Mouse (Mus musculus): ENCODE data around the gene Rnf208.

The Rnf208 gene

GRCm38 (mm10) chr2:25290101-25290815 lies 48.2 kb downstream of the Rnf208 start:
- Histone ChIP-seq H3K36me3 (ENCODE audit: control insufficient read depth, insufficient read depth, low read length, poor library complexity, severe bottlenecking) (peaks cover 2% of the 10 kb centered on the region; the same call in 1 of the 2 replicates), H3K27me3 (ENCODE audit: control insufficient read depth, insufficient read depth, low read length, poor library complexity, severe bottlenecking) (no peaks in the 10 kb centered on the region)
- DNase-seq (ENCODE audit: low read depth, low spot score): no peak

- DNase-seq (ENCODE audit: low read depth, low spot score): no peak
- Histone ChIP-seq H3K36me3 (ENCODE audit: control insufficient read depth, insufficient read depth, low read length, poor library complexity, severe bottlenecking) (no peaks in the 10 kb centered on the region; the same call in 1 of the 2 replicates), H3K27me3 (ENCODE audit: control insufficient read depth, insufficient read depth, low read length, poor library complexity, severe bottlenecking) (no peaks in the 10 kb centered on the region)
Measured at GRCm38 (mm10) chr2:25290816-25291130, 48.7 kb downstream of the Rnf208 start.

GRCm38 (mm10) chr2:25291184-25292053 lies 49.4 kb downstream of the Rnf208 start:
- DNase-seq (ENCODE audit: low read depth, low spot score): no peak
- H3K27me3 ChIP-seq (ENCODE audit: control insufficient read depth, insufficient read depth, low read length, poor library complexity, severe bottlenecking): no peaks in the 10 kb centered on the region
- H3K36me3 ChIP-seq (ENCODE audit: control insufficient read depth, insufficient read depth, low read length, poor library complexity, severe bottlenecking): no peaks in the 10 kb centered on the region

DNA sequence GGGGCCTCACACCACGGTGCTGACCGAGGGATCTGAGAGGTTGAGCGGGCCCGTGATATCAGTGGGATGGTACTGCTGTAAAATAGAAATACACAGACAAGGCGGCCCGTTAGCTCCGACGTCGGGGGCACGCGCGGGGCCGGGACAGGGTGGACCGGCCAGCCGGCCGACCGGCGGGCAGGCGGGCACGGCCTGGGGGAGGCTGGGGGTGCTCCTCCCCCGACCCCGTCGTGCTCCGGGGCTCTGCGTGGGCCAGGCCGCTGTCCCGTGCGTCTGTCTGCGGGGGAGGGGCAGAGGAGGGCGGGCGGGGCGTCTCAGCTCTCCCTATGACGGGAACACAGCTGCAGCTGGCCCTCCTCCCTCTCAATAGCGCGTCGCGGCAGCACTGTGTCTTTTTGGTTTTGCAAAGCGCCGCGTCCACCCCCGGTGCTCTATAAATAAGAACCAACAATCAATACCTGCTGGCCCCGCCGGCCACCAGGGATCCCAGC lies 50.0 kb downstream of the Rnf208 start:
- peak; percentile 21 for DNase-seq (ENCODE audit: low read depth, low spot score)
- Histone ChIP-seq H3K36me3 (ENCODE audit: control insufficient read depth, insufficient read depth, low read length, poor library complexity, severe bottlenecking) (no peaks in the 10 kb centered on the region), H3K27me3 (ENCODE audit: control insufficient read depth, insufficient read depth, low read length, poor library complexity, severe bottlenecking) (no peaks in the 10 kb centered on the region)

- Histone ChIP-seq H3K36me3 (ENCODE audit: control insufficient read depth, insufficient read depth, low read length, poor library complexity, severe bottlenecking) (no peaks in the 10 kb centered on the region), H3K27me3 (ENCODE audit: control insufficient read depth, insufficient read depth, low read length, poor library complexity, severe bottlenecking) (no peaks in the 10 kb centered on the region)
- DNase-seq (ENCODE audit: low read depth, low spot score): peak; percentile 77
Measured at GRCm38 (mm10) chr2:25292856-25293255, 50.8 kb downstream of the Rnf208 start.

DNA sequence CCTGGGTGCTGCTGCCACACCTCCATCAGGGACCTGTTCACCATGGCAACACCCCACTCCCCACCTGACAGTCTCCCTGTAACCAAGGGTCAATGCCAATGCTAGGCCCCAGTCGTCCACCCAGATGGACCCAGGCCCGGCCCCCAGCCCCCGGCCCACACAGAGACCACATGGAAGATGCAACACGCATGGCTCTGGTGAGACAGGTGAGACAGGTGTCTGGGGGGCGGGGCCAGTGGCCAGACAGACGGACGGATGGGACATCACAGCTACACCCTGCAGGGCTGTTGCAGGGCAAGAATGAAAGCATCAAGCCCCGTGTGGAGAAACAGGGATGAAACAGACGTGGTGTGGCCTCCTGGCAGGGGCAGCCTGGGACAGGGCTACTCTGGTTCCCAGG lies 51.7 kb downstream of the Rnf208 start:
- no peak for DNase-seq (ENCODE audit: low read depth, low spot score)
- Histone ChIP-seq H3K36me3 (ENCODE audit: control insufficient read depth, insufficient read depth, low read length, poor library complexity, severe bottlenecking) (no peaks in the 10 kb centered on the region), H3K27me3 (ENCODE audit: control insufficient read depth, insufficient read depth, low read length, poor library complexity, severe bottlenecking) (no peaks in the 10 kb centered on the region)
